Mouse (Mus musculus) spleen, postnatal 4 days (tissue): ENCODE measurements around the gene Ccser1.
"Not testable (repeated sequence)": the region's sequence is repeated elsewhere in the genome, so short reads cannot be mapped to it uniquely, and the experiment has no call there.

Source experiments
- DNase-seq, 2 experiments: peaks; one replicate each; pipeline ENCODE4 v3.0.0; 2022; ENCODE audit warnings: low spot score in 2 of 2

The Ccser1 gene

DNA sequence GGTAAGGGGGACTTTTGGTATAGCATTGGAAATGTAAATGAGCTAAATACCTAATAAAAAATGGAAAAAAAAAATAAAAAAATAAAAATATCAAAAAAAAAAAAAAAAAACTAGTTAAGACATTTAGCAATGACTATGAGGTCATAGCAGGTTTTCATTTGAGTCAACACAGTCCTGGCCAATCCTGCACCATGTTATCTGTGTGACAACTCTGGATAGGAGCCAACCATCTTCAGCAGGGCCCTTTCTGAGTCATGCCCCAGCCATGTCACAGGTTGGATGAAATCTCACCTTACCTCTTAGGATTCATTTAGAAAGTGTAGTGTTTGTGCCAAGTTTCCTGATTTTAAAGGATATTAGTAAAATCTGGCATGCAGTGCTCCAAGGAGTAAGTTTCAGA lies 45.2 kb downstream of the Ccser1 start:
- no peak for DNase-seq

DNA sequence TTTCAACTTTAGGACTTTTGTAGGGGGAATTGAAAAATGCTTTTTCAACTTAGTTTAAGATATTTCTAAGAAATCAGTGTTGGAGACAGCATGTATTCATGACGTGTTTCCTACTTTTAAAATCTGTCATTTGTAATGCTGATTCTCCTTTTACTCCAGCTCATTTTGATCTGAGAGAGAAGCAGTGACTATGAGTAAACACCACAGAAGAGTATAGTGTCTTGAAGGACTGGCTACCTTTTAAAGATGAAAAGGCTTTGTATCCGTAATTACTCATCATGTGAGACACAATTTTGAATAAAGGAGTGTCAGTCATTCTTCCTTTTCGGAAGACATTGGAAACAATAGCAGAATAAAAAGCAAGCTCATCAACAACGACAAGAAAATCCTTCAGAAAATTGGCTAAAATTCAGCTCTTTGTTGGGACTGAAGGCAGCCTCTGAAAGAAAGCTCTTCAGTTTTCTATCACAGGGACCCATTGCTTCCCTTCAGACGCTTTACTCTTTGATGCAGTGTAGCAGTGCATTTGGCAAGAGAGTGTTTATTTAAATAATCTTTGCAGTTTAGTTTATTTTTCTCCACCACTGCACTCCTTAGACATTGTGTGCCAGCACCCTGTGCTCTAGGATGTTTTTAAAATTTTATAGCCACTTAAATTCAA lies 50.1 kb downstream of the Ccser1 start:
- no peak for DNase-seq

GRCm38 (mm10) chr6:61233060-61233459 lies 52.9 kb downstream of the Ccser1 start:
- no peak for DNase-seq

GRCm38 (mm10) chr6:61233548-61234187 lies 53.5 kb downstream of the Ccser1 start:
- DNase-seq: no peak

DNA sequence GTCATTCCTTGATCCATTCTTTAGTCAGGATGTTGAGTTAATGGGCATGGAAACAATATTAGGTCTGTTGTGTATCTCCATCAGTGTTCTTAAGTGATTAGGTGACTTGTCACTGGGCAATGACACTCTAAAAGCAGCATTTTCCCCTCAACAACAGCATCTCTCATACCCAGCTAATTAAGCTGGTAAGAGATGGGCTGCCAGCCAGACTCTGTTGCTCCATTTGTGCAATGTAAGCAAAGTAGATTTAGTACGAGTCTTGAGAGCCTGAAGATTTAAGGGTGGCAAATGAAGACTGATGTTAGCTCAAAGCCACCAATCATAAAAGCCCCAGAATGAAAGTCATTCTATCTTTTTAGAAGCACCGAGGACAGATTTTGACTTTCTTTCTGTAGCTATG lies 60.5 kb downstream of the Ccser1 start:
- no peak for DNase-seq

DNA sequence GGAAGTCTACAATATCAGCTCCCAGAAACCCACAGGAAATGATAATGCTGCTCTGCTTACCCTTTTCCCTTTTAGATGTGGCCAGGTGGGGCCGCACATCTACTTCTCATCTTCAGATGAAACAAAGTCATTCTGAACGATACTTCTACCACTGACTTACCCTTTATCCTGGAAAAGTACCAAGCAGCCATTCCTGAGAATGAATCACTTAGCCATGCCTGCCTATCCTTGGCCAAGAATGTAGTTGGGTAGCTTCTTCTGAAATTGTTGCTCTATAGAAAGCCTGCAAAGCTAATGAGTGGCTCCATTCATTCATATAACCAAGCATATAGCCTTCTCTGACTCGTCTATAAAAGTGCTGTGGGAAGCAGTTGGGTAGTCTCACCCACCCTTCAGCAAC lies 62.4 kb downstream of the Ccser1 start:
- no peak for DNase-seq

- no peak for DNase-seq
These were observed 66.4 kb downstream of the Ccser1 start for GRCm38 (mm10) chr6:61246523-61246922.

DNA sequence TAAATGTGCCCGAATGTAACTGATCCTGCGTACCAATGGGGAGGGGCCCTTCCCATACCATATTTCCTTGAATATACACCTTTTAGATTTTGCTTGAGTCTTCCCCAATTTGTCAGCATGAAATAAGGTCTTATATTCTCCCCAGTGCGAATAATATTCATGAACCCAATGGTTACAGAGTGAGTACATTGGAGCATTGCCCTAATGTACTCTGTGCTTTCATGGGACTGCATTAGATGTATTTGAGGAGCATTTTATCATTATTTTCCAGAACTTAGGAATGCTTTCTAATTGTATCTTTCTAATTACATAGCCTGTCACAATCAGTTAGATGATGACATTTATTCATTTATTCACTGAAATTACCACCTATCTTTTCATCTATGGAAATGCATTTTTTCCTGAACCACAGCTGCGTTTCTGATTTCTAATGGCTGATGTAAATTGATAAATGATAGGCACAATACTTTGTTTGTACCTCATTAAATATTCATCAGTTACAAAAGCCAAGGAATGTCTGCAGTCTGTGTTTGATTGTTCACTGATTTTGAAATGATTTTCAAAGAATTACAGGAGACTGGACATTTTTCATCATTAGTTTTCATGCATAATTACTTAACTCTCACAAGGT lies 67.8 kb downstream of the Ccser1 start:
- no peak for DNase-seq

GRCm38 (mm10) chr6:61248700-61249099 lies 68.6 kb downstream of the Ccser1 start:
- DNase-seq: no peak

GRCm38 (mm10) chr6:61251232-61251631 lies 71.1 kb downstream of the Ccser1 start:
- no peak for DNase-seq

DNA sequence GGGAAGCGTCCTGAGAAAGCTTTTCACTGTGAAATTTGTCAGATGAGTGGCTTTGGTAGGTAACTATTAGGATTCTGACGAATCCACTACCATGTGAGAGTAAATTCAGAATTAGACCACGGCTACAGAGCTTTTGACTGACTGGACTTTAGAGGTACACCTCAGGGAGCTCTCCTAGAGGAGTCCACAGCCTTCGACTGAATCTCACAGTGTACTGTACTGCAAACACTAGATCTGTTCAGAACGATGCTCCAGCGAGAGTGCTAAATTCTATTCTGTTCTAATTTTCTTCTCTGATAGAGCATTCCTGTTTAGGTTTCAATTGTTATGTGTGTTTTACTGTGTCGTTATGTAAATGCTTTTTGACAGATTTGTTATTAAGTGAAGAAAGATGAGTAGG lies 72.8 kb downstream of the Ccser1 start:
- DNase-seq: no peak

GRCm38 (mm10) chr6:61255874-61256273 lies 75.8 kb downstream of the Ccser1 start:
- DNase-seq: not testable (repeated sequence)

DNA sequence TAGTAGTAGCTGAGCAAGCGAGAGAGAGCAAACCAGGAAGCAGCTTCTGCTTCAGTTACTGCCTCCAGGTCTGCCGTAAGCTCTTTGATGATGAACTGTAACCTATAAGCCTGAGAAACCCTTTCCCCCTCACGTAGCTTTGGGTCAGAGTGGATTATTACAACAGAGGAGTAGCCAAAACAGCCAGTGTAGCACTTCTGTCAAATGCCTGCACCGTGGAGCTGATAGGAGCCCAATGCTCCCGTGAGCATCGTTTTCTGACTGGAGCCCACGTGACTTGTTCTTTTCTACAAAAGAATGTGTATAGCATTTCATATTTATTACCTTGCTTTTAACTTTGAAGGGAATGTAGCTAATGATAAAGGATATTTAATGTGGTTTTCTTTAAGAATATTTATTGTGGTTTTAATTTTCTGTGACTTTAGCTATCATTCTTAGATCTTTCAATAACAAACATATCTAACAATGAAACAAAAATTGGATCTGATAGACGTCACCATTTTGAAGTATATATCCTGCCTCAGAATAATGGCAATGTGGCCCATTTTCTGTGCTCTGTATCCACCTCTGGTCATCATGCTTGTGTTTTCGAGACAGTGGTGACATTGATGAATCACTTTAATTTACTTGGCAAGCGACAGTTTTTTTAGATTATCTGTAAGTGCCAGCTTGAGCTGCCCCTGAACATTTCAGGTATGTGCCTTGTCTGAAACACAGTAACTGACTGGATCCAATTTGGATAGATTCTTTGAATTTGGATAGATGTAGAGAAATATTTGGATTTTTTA lies 78.9 kb downstream of the Ccser1 start:
- no peak for DNase-seq

DNA sequence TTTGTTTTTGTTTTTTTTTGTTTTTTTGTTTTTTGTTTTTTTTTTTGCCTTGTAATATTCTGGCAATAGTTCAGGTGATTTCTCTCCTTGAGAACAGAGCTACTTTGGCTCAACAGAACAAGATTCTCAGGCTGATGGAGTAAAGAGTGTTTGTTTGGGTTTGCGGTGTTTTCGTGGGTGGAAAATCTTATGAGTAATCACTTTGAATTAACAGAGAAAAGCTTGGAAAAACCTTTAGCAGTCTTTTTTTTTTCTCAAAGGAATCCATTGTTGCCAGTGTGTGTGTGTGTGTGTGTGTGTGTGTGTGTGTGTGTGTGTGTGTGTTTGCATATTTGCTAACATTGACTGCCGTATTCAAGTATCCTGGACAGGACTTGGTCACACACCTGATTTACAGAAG lies 81.3 kb downstream of the Ccser1 start:
- no peak for DNase-seq

GRCm38 (mm10) chr6:61262448-61262847 lies 82.3 kb downstream of the Ccser1 start:
- no peak for DNase-seq

DNA sequence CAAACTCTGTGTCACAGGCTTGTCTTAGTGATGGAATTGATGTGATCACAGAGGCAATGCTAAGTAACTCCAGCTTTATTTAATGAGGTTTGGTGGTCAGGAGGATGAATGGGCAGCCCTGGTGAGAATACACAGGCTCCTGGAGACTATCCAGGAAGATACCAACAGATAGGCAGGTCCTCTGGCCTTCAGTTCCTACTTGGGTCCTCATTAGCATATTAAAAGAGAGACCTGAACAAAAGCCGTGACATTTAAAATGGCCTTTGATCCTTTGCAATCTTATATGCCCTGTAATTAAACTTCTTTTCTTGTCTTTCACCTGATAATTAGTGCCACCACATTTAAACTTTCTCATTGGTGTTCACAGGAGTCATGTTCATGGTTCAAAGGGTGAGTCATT lies 83.2 kb downstream of the Ccser1 start:
- no peak for DNase-seq

DNA sequence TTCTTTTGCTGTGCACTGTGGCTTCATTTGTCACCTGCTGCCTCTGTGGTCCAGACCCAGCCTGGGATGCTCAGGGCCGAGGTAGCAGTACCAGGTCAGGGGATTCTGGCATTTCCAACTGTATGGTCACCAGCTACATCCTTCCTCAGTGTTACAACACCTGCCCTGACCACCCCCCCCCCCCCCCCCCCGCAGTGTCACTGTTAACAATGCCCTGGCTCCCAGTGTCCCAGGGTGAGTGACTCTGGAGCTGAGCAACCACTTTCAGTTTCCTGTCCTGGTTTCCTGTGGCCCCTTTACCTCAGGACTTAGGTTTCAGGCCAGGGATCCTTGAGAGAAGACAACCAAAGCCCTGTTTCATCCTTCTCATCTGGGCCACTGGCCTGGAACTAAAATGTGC lies 90.9 kb downstream of the Ccser1 start:
- no peak for DNase-seq

- no peak for DNase-seq
These were observed 93.3 kb downstream of the Ccser1 start for GRCm38 (mm10) chr6:61273430-61273829.

- no peak for DNase-seq
These were observed 99.4 kb downstream of the Ccser1 start for GRCm38 (mm10) chr6:61279506-61279905.

- DNase-seq: no peak
These were observed 112.8 kb downstream of the Ccser1 start for GRCm38 (mm10) chr6:61292927-61293326.

GRCm38 (mm10) chr6:61295535-61295934 lies 115.4 kb downstream of the Ccser1 start:
- DNase-seq: no peak
